Mouse (Mus musculus) erythroblast, embryonic 14.5 days (primary cell): Measurements from ENCODE around the gene Rab7.

ENCODE experiments used
- GATA1 ChIP-seq: IDR thresholded peaks from 2 replicates; pipeline ENCODE4 v1.6.1; 2012; ENCODE audit warnings: low read length, inconsistent platforms, mixed read lengths
- TAL1 ChIP-seq: IDR thresholded peaks from 3 replicates; pipeline ENCODE4 v1.6.1; 2012; ENCODE audit warnings: low read length, inconsistent platforms, mixed read lengths

DNA sequence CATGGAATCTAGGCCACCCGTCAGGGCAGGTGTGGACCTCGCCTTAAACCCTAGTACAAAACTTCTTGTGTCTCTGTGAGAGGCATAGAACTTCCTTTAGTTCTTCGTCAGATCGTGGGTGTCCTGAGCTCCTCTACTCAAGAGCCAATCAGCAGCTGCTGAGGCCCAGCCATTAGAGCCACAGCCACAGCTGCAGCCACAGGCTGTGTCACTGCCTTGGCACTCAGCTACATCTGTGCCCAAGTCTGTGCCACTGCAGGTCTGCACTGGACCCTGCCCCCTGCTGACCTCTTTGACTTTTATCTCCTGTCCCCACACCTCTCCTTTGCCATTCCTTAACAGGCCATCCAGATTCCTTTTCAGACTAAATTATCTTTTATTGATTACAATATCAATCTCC, 53.9 kb downstream of the Rab7 start:
- TF ChIP-seq TAL1 = no peak
- TF ChIP-seq GATA1 = no peak
